Mouse (Mus musculus): Measurements from ENCODE around the gene Gtsf1l.

- TF ChIP-seq CTCF (IDR thresholded peaks at IDR 0.05; ENCODE audit: borderline replicate concordance, control insufficient read depth, extremely low read depth, insufficient read depth, low read length, poor library complexity) (peak; percentile 90), POLR2A (IDR thresholded peaks at IDR 0.05; ENCODE audit: control insufficient read depth, extremely low read depth, insufficient read depth, low read length, poor library complexity) (no peak)
Measured at GRCm38 (mm10) chr2:163048125-163048524, 39.5 kb downstream of the Gtsf1l start.

Measured in thymus, adult 2 months (tissue).